In genomic region chr11:120597240-120598235, GRCm38 (mm10) we compare ENCODE assay signal across 8 mouse cellular contexts. TPM values are rescaled to one million over a fixed set of nuclear protein-coding genes. Genes with fewer than 3 reads are reported as not detected.
DNase-seq lines count a peak whose midpoint lies in the region; ATAC-seq and TF ChIP-seq lines count a peak whose summit lies in the region.

No protein-coding gene starts in this region.

- peak; percentile 47 for ATAC-seq in embryonic facial prominence, embryonic 15.5 days (ENCODE audit: insufficient number of reproducible peaks, low FRiP score, low TSS enrichment, low read depth)
- ATAC-seq in intestine, embryonic 14.5 days (replicated peaks; ENCODE audit: low FRiP score, low TSS enrichment, low read depth): peak; percentile 38; the same call in 1 of the 2 replicates
- no peak for ATAC-seq in monocyte, adult 5-6 weeks (replicated peaks; ENCODE audit: insufficient number of reproducible peaks, low FRiP score, low TSS enrichment, poor library complexity, severe bottlenecking)

- no peak for TF ChIP-seq CTCF in C2C12 (IDR thresholded peaks at IDR 0.05; ENCODE audit: control insufficient read depth, insufficient read depth, insufficient read length)

- H3K79me2 ChIP-seq in C2C12 (ENCODE audit: control insufficient read depth, insufficient read depth): peaks cover 85% of the 10 kb centered on the region

- H3K79me3 ChIP-seq in C2C12 (ENCODE audit: low read depth): peaks cover 59% of the 10 kb centered on the region

- 3% methylated on average over 98 of the region's 99 CpGs for WGBS in embryonic facial prominence, embryonic 15.5 days
- WGBS in intestine, embryonic 14.5 days: 5% methylated on average over 74 of the region's 99 CpGs
- 5% methylated on average over 99 of the region's 99 CpGs for WGBS in midbrain, embryonic 10.5 days

- no peaks in the 10 kb centered on the region for H3K9me3 ChIP-seq in embryonic facial prominence, embryonic 15.5 days (replicated peaks)
- H3K9me3 ChIP-seq in intestine, embryonic 14.5 days (ENCODE audit: control insufficient read depth, low read length): no peaks in the 10 kb centered on the region
- no peaks in the 10 kb centered on the region for H3K9me3 ChIP-seq in midbrain, embryonic 10.5 days (replicated peaks)

- H3K4me1 ChIP-seq in embryonic facial prominence, embryonic 15.5 days: peaks cover 31% of the 10 kb centered on the region
- peaks cover 20% of the 10 kb centered on the region for H3K4me1 ChIP-seq in intestine, embryonic 14.5 days (replicated peaks; ENCODE audit: control insufficient read depth, insufficient read depth, low read length)
- peaks cover 37% of the 10 kb centered on the region for H3K4me1 ChIP-seq in midbrain, embryonic 10.5 days

- peak overlapping the region; percentile 99 for H3K9ac ChIP-seq in embryonic facial prominence, embryonic 15.5 days
- H3K9ac ChIP-seq in intestine, embryonic 14.5 days (ENCODE audit: low read length): peak overlapping the region; percentile 96

- H3K4me2 ChIP-seq in embryonic facial prominence, embryonic 15.5 days (replicated peaks): peak overlapping the region; percentile 79
- peak overlapping the region; percentile 88 for H3K4me2 ChIP-seq in intestine, embryonic 14.5 days (ENCODE audit: low read length)

- H3K4me3 ChIP-seq in C2C12 (ENCODE audit: insufficient read depth, poor library complexity, severe bottlenecking): peak overlapping the region; percentile 92
- H3K4me3 ChIP-seq in embryonic facial prominence, embryonic 15.5 days (replicated peaks): peak overlapping the region; percentile 95
- H3K4me3 ChIP-seq in intestine, embryonic 14.5 days (ENCODE audit: low read depth, low read length): peak overlapping the region; percentile 98
- H3K4me3 ChIP-seq in midbrain, embryonic 10.5 days: peak overlapping the region; percentile 99

- peak overlapping the region; percentile 93 for H3K27ac ChIP-seq in embryonic facial prominence, embryonic 15.5 days (replicated peaks)
- H3K27ac ChIP-seq in intestine, embryonic 14.5 days (ENCODE audit: low read depth): peak overlapping the region; percentile 81
- H3K27ac ChIP-seq in midbrain, embryonic 10.5 days (replicated peaks): peak overlapping the region; percentile 99

- H3K27me3 ChIP-seq in C2C12 (ENCODE audit: control insufficient read depth, insufficient read depth, insufficient read length): no peaks in the 10 kb centered on the region
- no peaks in the 10 kb centered on the region for H3K27me3 ChIP-seq in embryonic facial prominence, embryonic 15.5 days
- no peaks in the 10 kb centered on the region for H3K27me3 ChIP-seq in intestine, embryonic 14.5 days (replicated peaks; ENCODE audit: control insufficient read depth, insufficient read depth, low read length)
- no peaks in the 10 kb centered on the region for H3K27me3 ChIP-seq in midbrain, embryonic 10.5 days (ENCODE audit: low read depth, poor library complexity, severe bottlenecking)

- peak overlapping the region; percentile 96 for H3ac ChIP-seq in C2C12 (ENCODE audit: control insufficient read depth, insufficient read length, low read depth)

- DNase-seq in cerebellum, postnatal 14 days: peak; percentile 14 to 37
- no peak for DNase-seq in cerebellum, adult 9-11 months
- DNase-seq in intestine, embryonic 14.5 days (ENCODE audit: low spot score): peak; percentile 72
- no peak for DNase-seq in midbrain, embryonic 10.5 days (ENCODE audit: low spot score)
- DNase-seq in urinary bladder, adult 18-20 months (ENCODE audit: low spot score in 2 of 2): no peak

- peaks cover 77% of the 10 kb centered on the region for H3K36me3 ChIP-seq in C2C12 (ENCODE audit: control insufficient read depth, insufficient read depth)
- H3K36me3 ChIP-seq in embryonic facial prominence, embryonic 15.5 days: peaks cover 64% of the 10 kb centered on the region
- H3K36me3 ChIP-seq in intestine, embryonic 14.5 days (ENCODE audit: control insufficient read depth, insufficient read depth, low read length): peaks cover 65% of the 10 kb centered on the region
- peaks cover 77% of the 10 kb centered on the region for H3K36me3 ChIP-seq in midbrain, embryonic 10.5 days

TF ChIP-seq in C2C12, 6 proteins besides CTCF, POLR2A, EP300 and RAD21:
- TF ChIP-seq CEBPB (IDR thresholded peaks at IDR 0.05; ENCODE audit: low read depth): no peak
- no peak for TF ChIP-seq USF1 (IDR thresholded peaks at IDR 0.05; ENCODE audit: low read depth)
- TF ChIP-seq MYOG (IDR thresholded peaks at IDR 0.05; ENCODE audit: control insufficient read depth, extremely low read depth, insufficient read length): no peak
- no peak for TF ChIP-seq MYOD1 (IDR thresholded peaks at IDR 0.05; ENCODE audit: control insufficient read depth, insufficient read length, low read depth)
- no peak for TF ChIP-seq MAX (IDR thresholded peaks at IDR 0.05)
- no peak for TF ChIP-seq FOSL1 (IDR thresholded peaks at IDR 0.05; ENCODE audit: insufficient read depth, low read length, poor library complexity, severe bottlenecking)

RNA-seq across cellular contexts. Expression of gene Alyref, which starts 0.6 kb away (rescaled TPM):
- 218 TPM for polyA plus RNA-seq in C2C12 (2012; fragmentation: generic; extraction: Trizol)
- polyA plus RNA-seq in embryonic facial prominence, embryonic 15.5 days (2015; fragmentation: Nextera tagmentation; extraction: Ambion mirVana): 420 and 426 TPM in 2 replicates
- 387 and 448 TPM in 2 replicates for polyA plus RNA-seq in intestine, embryonic 14.5 days (2014; fragmentation: Nextera tagmentation; extraction: Ambion mirVana)
- 605 and 647 TPM in 2 replicates for polyA plus RNA-seq in midbrain, embryonic 10.5 days (2016; fragmentation: Nextera tagmentation; extraction: Ambion mirVana)
- 78.4 to 113 TPM (median 112 TPM) in 3 replicates for total RNA-seq in monocyte, adult 5-6 weeks (2017)

RNA-seq across cellular contexts. Expression of gene Anapc11, which starts 0.7 kb away (rescaled TPM):
- polyA plus RNA-seq in C2C12 (2012; fragmentation: generic; extraction: Trizol): 254 TPM
- 219 and 224 TPM in 2 replicates for polyA plus RNA-seq in embryonic facial prominence, embryonic 15.5 days (2015; fragmentation: Nextera tagmentation; extraction: Ambion mirVana)
- polyA plus RNA-seq in intestine, embryonic 14.5 days (2014; fragmentation: Nextera tagmentation; extraction: Ambion mirVana): 244 TPM in 2 replicates
- 216 and 231 TPM in 2 replicates for polyA plus RNA-seq in midbrain, embryonic 10.5 days (2016; fragmentation: Nextera tagmentation; extraction: Ambion mirVana)
- 18.5 to 31.2 TPM (median 26.5 TPM) in 3 replicates for total RNA-seq in monocyte, adult 5-6 weeks (2017)

RNA-seq across cellular contexts. Expression of gene Npb, which starts 10.7 kb away (rescaled TPM):
- polyA plus RNA-seq in C2C12 (2012; fragmentation: generic; extraction: Trizol): not detected
- polyA plus RNA-seq in embryonic facial prominence, embryonic 15.5 days (2015; fragmentation: Nextera tagmentation; extraction: Ambion mirVana): 1.8 and 1.9 TPM in 2 replicates
- polyA plus RNA-seq in intestine, embryonic 14.5 days (2014; fragmentation: Nextera tagmentation; extraction: Ambion mirVana): 3.5 and 4.4 TPM in 2 replicates
- polyA plus RNA-seq in midbrain, embryonic 10.5 days (2016; fragmentation: Nextera tagmentation; extraction: Ambion mirVana): 0.65 and 0.66 TPM in 2 replicates
- total RNA-seq in monocyte, adult 5-6 weeks (2017): not detected in 3 replicates

RNA-seq across cellular contexts. Expression of gene Arhgdia, which starts 16.1 kb away (rescaled TPM):
- 1,072 TPM for polyA plus RNA-seq in C2C12 (2012; fragmentation: generic; extraction: Trizol)
- 593 and 594 TPM in 2 replicates for polyA plus RNA-seq in embryonic facial prominence, embryonic 15.5 days (2015; fragmentation: Nextera tagmentation; extraction: Ambion mirVana)
- 627 and 633 TPM in 2 replicates for polyA plus RNA-seq in intestine, embryonic 14.5 days (2014; fragmentation: Nextera tagmentation; extraction: Ambion mirVana)
- 743 and 777 TPM in 2 replicates for polyA plus RNA-seq in midbrain, embryonic 10.5 days (2016; fragmentation: Nextera tagmentation; extraction: Ambion mirVana)
- total RNA-seq in monocyte, adult 5-6 weeks (2017): 163 to 262 TPM (median 173 TPM) in 3 replicates

RNA-seq across cellular contexts. Expression of gene Pcyt2, which starts 20.2 kb away (rescaled TPM):
- 51.5 TPM for polyA plus RNA-seq in C2C12 (2012; fragmentation: generic; extraction: Trizol)
- polyA plus RNA-seq in embryonic facial prominence, embryonic 15.5 days (2015; fragmentation: Nextera tagmentation; extraction: Ambion mirVana): 141 TPM in 2 replicates
- polyA plus RNA-seq in intestine, embryonic 14.5 days (2014; fragmentation: Nextera tagmentation; extraction: Ambion mirVana): 157 and 179 TPM in 2 replicates
- polyA plus RNA-seq in midbrain, embryonic 10.5 days (2016; fragmentation: Nextera tagmentation; extraction: Ambion mirVana): 140 and 151 TPM in 2 replicates
- total RNA-seq in monocyte, adult 5-6 weeks (2017): 26.9 to 43.7 TPM (median 32.9 TPM) in 3 replicates

Comparison
In these comparisons a context has a peak if more than half of its experiments do, and no peak if none do; other contexts are left out.
1. DNase-seq: peak in cerebellum, postnatal 14 days (2 of 2) and intestine, embryonic 14.5 days (single experiment); none in cerebellum, adult 9-11 months (single experiment), midbrain, embryonic 10.5 days (single experiment) and urinary bladder, adult 18-20 months (0 of 2).
2. Peak in every context shown above with its lines, with median percentiles within 50 percentile points of each other: H3K4me3 ChIP-seq and H3K27ac ChIP-seq.